Mouse (Mus musculus) kidney, postnatal 10 days (tissue): ENCODE data around the gene Tmem45a.
"Not testable (repeated sequence)": the region's sequence is repeated elsewhere in the genome, so short reads cannot be mapped to it uniquely, and the experiment has no call there.

Experiments used
- DNase-seq: peaks from one replicate; pipeline ENCODE4 v3.0.0; 2021; ENCODE audit warnings: mixed read lengths

The Tmem45a gene

DNA sequence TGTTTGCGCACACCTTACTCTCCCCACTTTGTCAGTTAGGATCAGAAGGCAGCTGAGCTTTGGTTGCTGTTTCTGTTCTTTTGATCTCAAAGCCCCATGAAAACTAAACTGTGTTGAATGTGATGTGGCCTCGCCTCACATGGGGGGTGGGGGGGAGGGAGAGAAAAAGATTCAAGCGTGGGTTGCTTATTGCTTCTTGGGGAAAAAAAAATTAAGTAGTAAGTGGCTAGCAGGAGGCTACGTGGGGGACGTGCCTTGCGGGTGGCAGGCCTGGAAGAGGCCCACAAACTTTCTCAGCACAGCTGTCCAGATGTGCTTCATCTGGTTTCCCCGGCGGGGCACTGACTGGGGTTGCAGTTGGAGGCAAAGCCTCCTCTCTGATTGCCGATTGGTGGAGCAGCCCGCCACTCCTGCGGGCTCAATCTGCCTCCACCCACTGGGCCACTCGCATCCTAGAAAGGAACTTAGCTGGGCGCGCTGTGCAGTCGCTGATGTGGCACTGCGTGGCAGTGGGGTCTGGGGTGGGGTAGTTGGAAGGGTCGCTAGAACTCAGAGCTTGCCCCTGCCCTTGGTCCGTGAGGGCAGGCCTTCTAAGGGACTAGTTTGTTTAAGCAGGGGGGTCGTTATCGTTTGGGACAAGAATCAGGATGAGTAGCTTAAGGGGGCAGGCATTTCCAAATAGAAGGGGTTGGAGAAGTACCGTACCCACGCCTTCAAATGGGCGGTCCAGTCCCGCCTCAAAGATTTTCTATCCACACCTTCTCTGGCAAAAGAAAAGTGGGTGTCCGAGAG is at the start of gene Tmem45a:
Gene Tmem45a, minus strand, starts transcription at position 343 of the 792 bp plus-strand sequence.
- peak; percentile 95 for DNase-seq

- no peak for DNase-seq
These were observed 42.1 kb upstream of the Tmem45a start, which contains the start of gene Lnp1 for GRCm38 (mm10) chr16:56928023-56928422. Gene Lnp1, minus strand, starts transcription at chr16:56928061.

GRCm38 (mm10) chr16:56920102-56920657 is 34.2 kb upstream of the Tmem45a start:
- no peak for DNase-seq

GRCm38 (mm10) chr16:56917230-56917629 is 31.3 kb upstream of the Tmem45a start:
- DNase-seq: no peak

DNA sequence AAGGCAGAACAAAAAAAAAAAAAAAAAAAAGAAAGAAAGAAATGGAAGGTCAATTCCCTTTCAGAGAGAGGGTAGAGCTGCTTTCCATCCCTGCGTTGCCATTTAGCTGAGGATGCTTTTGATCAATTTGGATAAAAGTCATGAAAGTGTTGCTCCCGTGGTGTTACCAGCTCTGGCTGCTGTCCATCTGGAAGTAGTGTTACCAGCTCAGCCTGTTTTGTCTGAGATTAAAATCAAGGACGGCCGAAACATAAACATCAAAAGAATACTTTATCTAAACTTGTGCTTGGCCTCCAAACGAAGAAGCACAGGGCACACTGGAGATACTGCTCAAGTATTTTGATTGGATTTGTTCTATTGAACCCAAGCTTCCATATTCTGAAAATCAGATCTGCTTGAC is 23.0 kb upstream of the Tmem45a start:
- no peak for DNase-seq

GRCm38 (mm10) chr16:56902206-56902605 is 16.2 kb upstream of the Tmem45a start:
- DNase-seq: not testable (repeated sequence)

DNA sequence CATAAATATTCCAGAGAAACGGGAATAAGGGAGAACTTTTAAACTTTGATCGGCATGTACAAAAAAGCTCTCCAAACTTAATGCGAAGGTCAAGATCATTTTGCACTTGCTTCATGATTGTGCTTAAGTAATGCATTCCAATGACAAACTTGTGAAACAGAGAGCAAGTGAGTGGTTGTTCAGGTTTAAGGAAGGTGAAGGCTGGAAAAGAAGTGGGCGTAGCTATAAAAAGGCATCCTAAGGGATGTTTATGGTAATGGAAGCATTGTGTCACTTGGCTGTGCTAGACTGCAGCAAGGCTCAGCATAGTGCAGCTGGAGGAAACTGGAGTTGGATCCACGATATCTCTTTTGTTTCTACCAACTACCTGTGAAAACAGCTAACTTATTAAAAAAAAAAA is 5.6 kb upstream of the Tmem45a start:
- no peak for DNase-seq

GRCm38 (mm10) chr16:56886616-56887116 is 700 bp upstream of the Tmem45a start:
- DNase-seq: no peak

DNA sequence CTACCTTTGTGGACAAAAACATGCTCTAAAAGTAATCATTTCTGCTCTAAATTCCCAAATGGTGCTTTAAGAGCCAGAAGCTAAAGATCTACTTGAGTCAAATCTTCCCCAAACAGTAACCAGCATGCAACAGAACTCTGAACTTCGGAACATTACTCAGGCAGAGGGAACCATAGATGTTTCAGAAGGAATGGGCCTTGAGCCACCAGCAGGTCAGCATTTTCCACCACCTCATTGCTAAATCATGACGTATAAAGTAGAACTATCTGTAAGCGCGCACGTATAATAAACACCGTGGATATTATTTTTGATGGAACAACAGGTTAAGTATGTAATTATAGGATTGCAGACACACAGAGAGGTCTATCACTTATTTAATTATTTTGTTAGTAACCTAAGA is 1.2 kb downstream of the Tmem45a start:
- no peak for DNase-seq

DNA sequence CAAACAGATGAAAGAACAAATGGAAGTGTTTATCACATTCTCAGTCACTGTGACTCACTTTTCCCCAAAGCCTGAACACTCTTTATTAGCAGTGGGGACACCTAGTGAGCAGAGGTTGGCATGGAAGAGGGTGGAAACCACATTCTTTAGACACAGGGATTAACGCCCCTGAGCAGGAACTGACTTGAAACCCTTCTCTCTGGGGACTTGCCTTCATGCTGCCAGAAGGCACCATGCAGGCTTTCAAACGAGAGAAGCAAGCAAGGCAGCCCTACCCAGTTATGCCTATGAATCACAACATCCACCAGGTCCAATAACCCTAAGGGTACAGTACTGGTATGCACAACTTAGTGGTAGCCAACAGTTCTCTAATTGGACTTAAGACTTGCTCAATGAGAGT is 12.6 kb downstream of the Tmem45a start:
- no peak for DNase-seq

DNA sequence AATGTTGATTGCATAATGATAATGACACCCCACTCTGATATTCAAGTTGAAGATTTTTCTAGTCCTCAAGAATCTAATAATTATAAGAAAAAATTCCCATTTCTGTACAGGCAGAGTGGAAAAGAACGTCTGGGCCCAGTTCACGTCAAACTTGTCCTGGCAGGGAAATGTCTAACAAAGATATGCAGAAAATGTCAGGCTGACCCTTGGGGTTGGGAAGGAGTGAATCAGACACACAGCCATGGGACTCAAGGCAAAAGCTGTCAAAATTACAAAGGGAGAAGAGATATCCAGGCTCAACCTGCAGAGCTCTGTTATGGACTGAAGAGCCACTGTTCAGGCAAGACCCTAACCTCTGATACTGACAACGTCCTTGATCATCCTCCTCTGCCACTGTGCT is 15.5 kb downstream of the Tmem45a start:
- DNase-seq: no peak

GRCm38 (mm10) chr16:56868361-56868760 is 17.6 kb downstream of the Tmem45a start:
- DNase-seq: no peak

- peak; percentile 26 for DNase-seq
These were observed 18.4 kb downstream of the Tmem45a start for GRCm38 (mm10) chr16:56867591-56867990.

DNA sequence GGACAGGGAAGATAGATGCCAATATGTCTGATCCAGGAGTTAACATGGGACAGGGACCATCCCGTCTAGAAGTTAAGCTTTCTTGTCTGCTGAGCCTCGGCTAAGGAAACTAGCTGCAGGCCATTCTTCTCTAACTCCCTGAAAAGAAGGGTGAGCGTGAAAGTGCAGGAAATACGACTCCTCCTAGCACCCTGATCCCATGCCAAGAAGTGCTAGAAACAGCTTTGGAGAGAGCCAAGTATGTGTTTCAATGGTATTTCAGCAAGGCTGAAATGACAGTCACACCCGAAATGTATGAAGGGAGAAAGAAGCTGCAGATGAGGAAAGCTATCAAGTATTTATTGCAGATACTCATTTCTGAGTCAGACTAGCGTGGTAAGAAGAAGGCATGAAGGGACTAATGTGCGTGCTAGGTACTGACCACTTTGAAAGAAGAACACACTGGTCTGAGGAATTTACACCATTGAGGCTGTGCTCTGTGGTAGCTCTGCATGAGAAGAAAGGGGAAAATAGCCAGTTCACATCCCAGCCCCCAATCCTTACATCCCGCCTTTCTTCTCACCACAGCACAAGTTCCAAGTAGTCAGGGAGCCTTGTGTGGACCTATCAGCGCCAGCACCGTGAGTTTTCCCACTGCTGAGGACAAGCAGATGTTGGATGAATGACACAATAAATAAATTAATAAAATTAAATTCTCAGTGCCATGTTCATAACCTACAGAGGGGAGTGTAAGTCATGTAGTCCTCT is 33.0 kb downstream of the Tmem45a start:
- DNase-seq: peak; percentile 30

GRCm38 (mm10) chr16:56842988-56843387 is 43.0 kb downstream of the Tmem45a start:
- DNase-seq: no peak

- no peak for DNase-seq
These were observed 52.7 kb downstream of the Tmem45a start for GRCm38 (mm10) chr16:56833312-56833711.

DNA sequence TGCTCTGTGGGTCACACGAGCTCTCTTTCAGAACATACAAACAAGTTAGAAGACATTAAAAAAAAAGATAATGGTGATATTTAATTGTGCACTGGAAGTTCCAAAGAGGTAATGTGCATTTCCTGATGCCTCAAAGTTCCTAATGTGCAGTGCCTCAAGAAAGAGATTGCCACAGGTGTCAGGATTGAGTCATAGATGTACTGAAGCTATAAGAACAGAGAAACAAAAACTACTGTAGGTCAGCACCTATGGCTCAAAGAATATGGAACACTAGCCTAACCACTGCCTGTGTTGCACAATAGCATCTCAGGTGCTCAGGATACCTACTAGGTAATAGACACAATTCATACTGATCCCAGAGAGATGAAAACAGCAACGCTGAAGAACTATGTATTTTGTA is 54.0 kb downstream of the Tmem45a start:
- no peak for DNase-seq

GRCm38 (mm10) chr16:56801370-56802109 is 84.4 kb downstream of the Tmem45a start:
- no peak for DNase-seq

- DNase-seq: no peak
These were observed 85.0 kb downstream of the Tmem45a start for GRCm38 (mm10) chr16:56800946-56801345.

- no peak for DNase-seq
These were observed 85.5 kb downstream of the Tmem45a start for GRCm38 (mm10) chr16:56800469-56800868.

GRCm38 (mm10) chr16:56799541-56800029 is 86.4 kb downstream of the Tmem45a start:
- DNase-seq: no peak

GRCm38 (mm10) chr16:56798873-56799272 is 87.1 kb downstream of the Tmem45a start:
- no peak for DNase-seq
